Mouse (Mus musculus) hindlimb bud, embryonic 11.5 days (tissue): ENCODE data around the gene Defa17.
"Not testable (repeated sequence)": the region's sequence is repeated elsewhere in the genome, so short reads cannot be mapped to it uniquely, and the experiment has no call there.

Source experiments
- DNase-seq: peaks from one replicate; pipeline ENCODE4 v3.0.0-alpha.2; 2012; ENCODE audit warnings: low read depth, low spot score; ENCODE audit errors: extremely low spot score

Gene Defa17

GRCm38 (mm10) chr8:21655480-21655879 lies at the start of gene Defa17:
Gene Defa17, plus strand, starts transcription at chr8:21655780.
- DNase-seq: not testable (repeated sequence)

- DNase-seq: not testable (repeated sequence)
Observed at GRCm38 (mm10) chr8:21617883-21618282, 37.7 kb upstream of the Defa17 start, which contains the start of gene Defa26. Gene Defa26, plus strand, starts transcription at chr8:21618183.

GRCm38 (mm10) chr8:21665497-21665896 lies 9.9 kb downstream of the Defa17 start, which contains the start of gene Defa34:
Gene Defa34, plus strand, starts transcription at chr8:21665797.
- not testable (repeated sequence) for DNase-seq

GRCm38 (mm10) chr8:21703545-21703944 lies 48.0 kb downstream of the Defa17 start, which contains the start of gene AY761184:
Gene AY761184, minus strand, starts transcription at chr8:21703645.
- not testable (repeated sequence) for DNase-seq
